Mouse (Mus musculus): ENCODE data around the gene Anks4b.

The Anks4b gene

DNA sequence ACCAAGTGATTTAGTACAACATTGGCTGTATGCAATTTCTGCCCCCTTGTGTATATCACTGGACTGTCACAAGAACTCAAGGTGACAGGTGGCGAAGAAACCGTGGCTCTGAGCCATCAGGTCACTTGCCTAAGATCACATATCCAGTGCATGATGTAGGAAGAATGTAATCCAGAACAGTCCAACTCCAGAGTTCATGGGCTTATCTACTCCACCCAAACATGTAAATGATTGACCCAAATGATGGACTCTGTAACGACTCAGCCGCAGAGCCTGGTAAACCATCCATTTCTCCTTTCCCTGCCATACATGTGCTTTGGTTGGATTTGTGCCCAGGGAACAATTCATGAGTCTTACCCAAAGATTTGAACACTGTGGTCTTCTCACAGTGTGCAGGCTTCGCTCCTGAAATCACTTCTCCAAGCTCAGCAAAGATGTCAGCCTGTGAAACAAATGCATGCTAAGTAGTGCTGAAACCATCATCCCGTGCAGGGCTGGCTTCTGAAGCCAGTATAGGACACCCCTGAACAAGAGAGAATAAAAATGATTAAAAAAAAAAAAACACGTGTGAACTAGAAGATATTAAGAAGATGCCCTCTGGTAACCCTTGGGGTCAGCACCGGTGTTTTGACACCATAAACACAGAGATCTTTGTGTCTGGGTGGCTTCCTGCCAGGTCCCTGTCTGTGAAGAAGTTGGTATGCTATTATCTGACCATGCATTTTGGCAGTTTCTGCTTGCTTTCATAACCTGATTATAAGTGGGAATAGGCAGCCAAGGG lies 15.9 kb downstream of the Anks4b start:
- DNase-seq: no peak

DNA sequence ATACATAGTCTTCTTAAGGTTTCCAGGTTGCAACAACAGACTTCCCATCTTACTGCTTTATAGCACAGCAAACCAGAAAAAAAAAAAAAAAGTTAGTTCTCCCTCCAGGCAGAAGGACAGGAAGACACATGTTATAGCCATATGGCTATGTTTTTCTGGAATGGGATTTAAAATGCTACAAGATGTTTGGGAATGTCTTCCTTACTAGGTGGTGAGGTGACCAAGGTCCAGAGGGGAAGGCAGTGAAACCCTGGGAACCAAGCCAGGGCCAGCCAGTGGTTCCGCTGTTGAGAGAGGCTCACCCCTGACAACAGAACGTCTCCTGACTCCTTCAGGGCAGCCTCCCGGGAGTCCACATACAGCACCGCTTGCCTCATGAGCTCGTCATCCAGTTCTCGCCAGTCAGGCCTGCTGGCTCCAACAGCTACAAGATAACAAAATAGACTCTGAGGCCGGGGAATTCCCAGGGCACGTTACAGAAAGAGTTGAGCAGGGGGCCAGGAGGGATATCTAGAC lies 16.6 kb downstream of the Anks4b start:
- peak; percentile 26 for DNase-seq

DNA sequence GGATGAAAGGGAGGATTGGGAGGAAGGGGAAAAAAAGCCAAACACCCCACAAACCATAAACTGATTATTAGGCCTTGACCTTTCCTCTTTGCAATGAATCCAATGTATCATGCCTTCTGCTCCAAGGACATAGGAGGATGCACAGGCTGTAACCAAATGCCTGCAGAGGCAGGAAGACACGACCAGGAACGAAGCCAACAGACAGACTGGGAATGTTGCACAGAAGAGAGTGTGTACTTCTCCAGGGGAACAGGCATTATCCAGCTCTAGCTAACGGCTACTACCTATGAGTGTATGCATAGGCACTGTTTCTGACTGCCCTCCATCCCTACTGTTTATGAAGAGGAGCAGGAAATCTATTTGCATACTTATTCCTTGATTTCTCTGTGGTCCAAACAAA lies 18.5 kb downstream of the Anks4b start:
- DNase-seq: no peak

GRCm38 (mm10) chr7:120192816-120193215 lies 19.2 kb downstream of the Anks4b start:
- no peak for DNase-seq

DNA sequence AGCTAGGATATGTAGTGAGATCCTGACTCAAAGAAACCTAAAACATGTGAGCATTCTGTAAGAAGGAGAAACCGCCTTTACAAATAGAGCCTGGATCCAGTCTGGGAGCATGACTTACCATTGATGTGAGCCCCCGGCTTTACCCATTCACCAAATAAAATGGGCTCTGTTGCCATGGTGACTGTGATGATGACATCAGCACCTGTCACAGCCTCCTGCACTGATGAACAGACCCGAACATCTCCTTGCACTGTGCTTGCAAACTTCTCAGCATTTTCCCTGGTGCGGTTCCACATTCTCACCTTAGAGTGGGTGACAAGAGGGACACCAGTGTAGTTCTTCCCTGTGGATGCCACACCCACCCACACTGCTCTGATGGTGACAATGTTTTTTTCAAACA lies 21.5 kb downstream of the Anks4b start:
- DNase-seq: no peak

DNA sequence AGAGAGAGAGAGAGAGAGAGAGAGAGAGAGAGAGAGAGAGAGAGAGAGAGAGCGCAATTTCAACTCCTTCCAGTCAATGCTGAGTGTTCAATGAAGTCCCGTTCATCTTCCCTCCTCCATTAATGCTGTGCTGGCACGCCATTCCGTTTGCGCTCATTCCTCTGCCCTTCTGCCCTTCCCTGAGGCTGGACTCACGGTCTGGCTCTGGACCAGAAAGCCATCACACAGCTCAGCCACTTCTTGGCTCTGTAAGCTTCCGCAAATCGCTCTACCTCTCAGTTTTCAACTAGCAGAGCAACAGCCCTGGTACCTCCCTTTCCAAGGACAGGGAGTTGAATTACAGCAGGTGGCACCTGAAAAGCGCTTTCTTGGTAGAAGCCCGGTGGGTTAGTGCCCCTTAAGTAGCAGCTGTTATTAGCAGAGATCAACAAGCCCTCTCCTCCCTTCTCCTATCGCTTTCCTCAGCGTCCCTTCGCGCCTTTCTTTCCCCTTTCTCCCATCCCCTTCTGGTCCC lies 27.6 kb downstream of the Anks4b start:
- no peak for DNase-seq

DNA sequence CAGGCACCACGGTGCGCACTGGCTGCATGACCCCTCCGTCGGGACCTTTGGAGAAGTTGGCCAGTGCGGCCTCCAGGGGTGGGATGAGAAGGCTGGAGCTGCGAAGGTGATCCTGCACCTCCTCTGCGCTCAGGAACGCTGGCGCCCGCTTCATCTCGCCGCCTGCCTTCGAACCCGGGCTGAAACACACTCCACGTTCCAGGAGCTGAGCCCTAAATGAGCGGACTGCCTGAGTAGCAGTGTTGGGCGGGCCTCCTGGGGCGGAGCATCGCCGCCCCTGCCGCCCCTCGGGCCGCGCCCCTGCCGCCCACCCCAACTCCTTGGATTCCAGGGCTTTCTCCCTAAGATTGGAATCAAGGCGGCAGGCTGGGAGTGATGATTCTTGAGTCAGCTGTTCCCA lies 28.1 kb downstream of the Anks4b start, which contains the start of gene Crym:
Gene Crym (minus strand): TSS at position 341 of the 400 bp plus-strand sequence.
- DNase-seq: no peak

DNA sequence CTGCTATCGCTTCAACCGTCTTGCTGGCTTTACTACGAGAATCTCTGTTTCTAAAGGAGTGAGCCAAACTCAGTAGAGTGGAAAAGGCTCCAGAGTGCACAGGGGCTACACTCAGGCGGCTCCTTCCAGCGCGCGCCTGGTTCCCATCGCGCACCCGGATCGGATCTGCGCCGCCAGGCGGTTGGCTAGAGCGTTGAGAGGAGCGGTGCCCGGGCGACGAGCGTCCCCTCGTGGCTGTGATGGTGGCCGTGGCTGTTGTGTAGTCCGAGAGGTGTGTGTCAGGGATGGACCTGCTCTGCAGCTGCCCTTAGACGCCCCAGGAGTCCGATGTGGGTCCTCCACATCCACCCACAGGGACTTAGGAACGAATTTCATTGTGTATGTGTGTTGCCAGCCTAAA lies 30.1 kb downstream of the Anks4b start, which contains the start of gene Abca14:
Gene Abca14 (plus strand): TSS at position 173 of the 400 bp plus-strand sequence.
- DNase-seq: peak; percentile 71

- no peak for DNase-seq
Measured at GRCm38 (mm10) chr7:120205989-120206388, 32.3 kb downstream of the Anks4b start.

DNA sequence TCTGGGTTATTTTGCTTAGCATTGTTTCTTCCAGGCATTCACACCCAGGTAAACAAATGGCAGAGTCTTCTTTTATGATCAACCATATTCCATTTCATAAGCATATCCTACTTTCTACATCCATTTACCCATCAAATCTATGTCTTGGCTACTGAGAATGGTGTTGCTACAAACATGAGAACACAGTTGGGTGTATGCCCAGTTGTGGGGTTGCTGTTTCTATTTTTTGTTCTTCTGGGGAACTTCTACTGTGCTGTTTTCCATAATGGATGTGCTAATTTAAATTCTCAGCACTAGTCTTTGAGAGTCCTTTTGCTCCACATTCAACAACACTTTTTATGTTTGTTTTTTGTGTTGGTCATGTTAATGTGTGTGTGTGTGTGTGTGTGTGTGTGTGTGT lies 54.9 kb downstream of the Anks4b start:
- DNase-seq: no peak

Data from cerebellum, adult 11 months (tissue).